Mouse (Mus musculus) CH12.LX (cell line): ENCODE data around the gene Zfp605. TPM values are rescaled to one million over a fixed set of nuclear protein-coding genes. Genes with fewer than 3 reads are reported as not detected.
A peak's percentile ranks its signal among the peaks of the same experiment; 100 is the strongest.

ENCODE experiments used
- DNase-seq: peaks from one replicate; pipeline ENCODE4 v3.0.0-alpha.2; 2013; ENCODE audit errors: extremely low read depth
- H3K27ac ChIP-seq: 2 replicates; pipeline ENCODE4 v1.5.1; 2012; ENCODE audit warnings: low read depth, mild to moderate bottlenecking, control low read depth, moderate library complexity; ENCODE audit not compliant: insufficient read depth
- H3K27me3 ChIP-seq: replicated peaks from 2 replicates; pipeline ENCODE3; 2012; ENCODE audit warnings: inconsistent platforms
- H3K36me3 ChIP-seq, 2 experiments: replicated peaks in 1 of 2; 2 replicates each; pipeline versions ENCODE3 to v1.6.1; 2012; ENCODE audit warnings: inconsistent platforms in 1 of 2, low read length in 1 of 2, mild to moderate bottlenecking in 1 of 2, mixed read lengths in 1 of 2, moderate library complexity in 1 of 2; ENCODE audit not compliant: control insufficient read depth in 1 of 2, insufficient read depth in 1 of 2
- H3K4me1 ChIP-seq, 2 experiments: 2 replicates each; pipeline ENCODE4 v1.6.1; 2012; ENCODE audit warnings: inconsistent platforms in 1 of 2, moderate library complexity in 1 of 2; ENCODE audit not compliant: insufficient read depth in 2 of 2, control insufficient read depth in 1 of 2
- H3K4me2 ChIP-seq: 2 replicates; pipeline ENCODE4 v1.6.1; 2012; ENCODE audit warnings: low read depth, mild to moderate bottlenecking, control low read depth; ENCODE audit not compliant: poor library complexity, insufficient read depth, severe bottlenecking
- H3K4me3 ChIP-seq, 3 experiments: fragments of 150-350 bp in 1 of 3; sonication (generic) in 1 of 3; replicated peaks in 1 of 3; 2 replicates each; pipeline versions ENCODE3 to v1.5.1; 2011 to 2012; ENCODE audit warnings: low read depth in 2 of 3, low read length in 2 of 3, mild to moderate bottlenecking in 2 of 3, moderate library complexity in 2 of 3, control low read depth in 1 of 3, improper control_type of control experiment in 1 of 3, inconsistent platforms in 1 of 3, mixed read lengths in 1 of 3; ENCODE audit not compliant: poor library complexity in 1 of 3
- H3K79me2 ChIP-seq: replicated peaks from 2 replicates; pipeline ENCODE4 v1.6.1; 2012; ENCODE audit warnings: mild to moderate bottlenecking, moderate library complexity; ENCODE audit not compliant: control insufficient read depth, poor library complexity, insufficient read depth, severe bottlenecking; ENCODE audit errors: extremely low read depth
- H3K9ac ChIP-seq: 2 replicates; pipeline ENCODE4 v1.6.1; 2012; ENCODE audit warnings: low read depth, mild to moderate bottlenecking, control low read depth, moderate library complexity; ENCODE audit not compliant: insufficient read depth
- H3K9me3 ChIP-seq: replicated peaks from 2 replicates; pipeline ENCODE3; 2012; ENCODE audit warnings: low read length, inconsistent platforms, mixed read lengths
- BHLHE40 ChIP-seq: IDR thresholded peaks from 2 replicates; pipeline ENCODE4 v1.6.1; 2011; ENCODE audit warnings: mild to moderate bottlenecking, low read depth, low read length, improper control_type of control experiment
- CHD1 ChIP-seq: IDR thresholded peaks from 2 replicates; pipeline ENCODE4 v1.6.1; 2012; ENCODE audit warnings: low read depth, low read length, improper control_type of control experiment, inconsistent platforms
- CHD2 ChIP-seq: IDR thresholded peaks from 2 replicates; pipeline ENCODE4 v1.6.1; 2011; ENCODE audit warnings: low read length, improper control_type of control experiment
- CTCF ChIP-seq, 2 experiments: IDR thresholded peaks in 1 of 2; conservative IDR thresholded peaks in 1 of 2; 2 replicates each; pipeline ENCODE4 v1.5.1; 2011 to 2012; ENCODE audit warnings: low read depth in 2 of 2, low read length in 2 of 2, improper control_type of control experiment in 1 of 2, inconsistent platforms in 1 of 2, mild to moderate bottlenecking in 1 of 2, moderate library complexity in 1 of 2
- E2F4 ChIP-seq: IDR thresholded peaks from 2 replicates; pipeline ENCODE4 v1.6.1; 2011; ENCODE audit warnings: low read depth, low read length, improper control_type of control experiment; ENCODE audit not compliant: insufficient replicate concordance
- ELF1 ChIP-seq: IDR thresholded peaks from 2 replicates; pipeline ENCODE4 v1.6.1; 2014; ENCODE audit warnings: low read depth, mild to moderate bottlenecking, inconsistent platforms, low read length, improper control_type of control experiment
- EP300 ChIP-seq: IDR thresholded peaks from 2 replicates; pipeline ENCODE4 v1.6.1; 2011; ENCODE audit warnings: low read length, improper control_type of control experiment
- ETS1 ChIP-seq: conservative IDR thresholded peaks from 2 replicates; pipeline ENCODE4 v1.6.1; 2012; ENCODE audit warnings: low read depth, mild to moderate bottlenecking, inconsistent platforms, low read length, improper control_type of control experiment, moderate library complexity
- GABPA ChIP-seq: IDR thresholded peaks from 2 replicates; pipeline ENCODE4 v1.6.1; 2012; ENCODE audit warnings: low read depth, low read length, improper control_type of control experiment, inconsistent platforms; ENCODE audit not compliant: insufficient replicate concordance
- HCFC1 ChIP-seq: IDR thresholded peaks from 2 replicates; pipeline ENCODE4 v1.6.1; 2012; ENCODE audit warnings: low read depth, mild to moderate bottlenecking, inconsistent platforms, low read length, improper control_type of control experiment
- IRF4 ChIP-seq: IDR thresholded peaks from 2 replicates; pipeline ENCODE4 v1.6.1; 2014; ENCODE audit warnings: low read depth, mild to moderate bottlenecking, inconsistent platforms, low read length, improper control_type of control experiment
- JUN ChIP-seq: IDR thresholded peaks from 2 replicates; pipeline ENCODE4 v1.6.1; 2011; ENCODE audit warnings: low read depth, mild to moderate bottlenecking, low read length, improper control_type of control experiment, moderate library complexity; ENCODE audit not compliant: insufficient read depth
- JUND ChIP-seq: conservative IDR thresholded peaks from 2 replicates; pipeline ENCODE4 v1.6.1; 2011; ENCODE audit warnings: low read depth, low read length, improper control_type of control experiment
- KAT2A ChIP-seq: IDR thresholded peaks from 2 replicates; pipeline ENCODE4 v1.6.1; 2012; ENCODE audit warnings: low read length, improper control_type of control experiment, inconsistent platforms; ENCODE audit not compliant: insufficient replicate concordance
- MAFK ChIP-seq: IDR thresholded peaks from 2 replicates; pipeline ENCODE4 v1.6.1; 2011; ENCODE audit warnings: low read length, improper control_type of control experiment; ENCODE audit not compliant: insufficient replicate concordance
- MAX ChIP-seq: IDR thresholded peaks from 2 replicates; pipeline ENCODE4 v1.6.1; 2011; ENCODE audit warnings: low read length, improper control_type of control experiment
- MAZ ChIP-seq: IDR thresholded peaks from 2 replicates; pipeline ENCODE4 v1.6.1; 2012; ENCODE audit warnings: low read depth, mild to moderate bottlenecking, inconsistent platforms, low read length, improper control_type of control experiment, moderate library complexity
- MEF2A ChIP-seq: IDR thresholded peaks from 2 replicates; pipeline ENCODE4 v1.6.1; 2014; ENCODE audit warnings: low read depth, mild to moderate bottlenecking, inconsistent platforms, low read length, improper control_type of control experiment, borderline replicate concordance
- MXI1 ChIP-seq: IDR thresholded peaks from 2 replicates; pipeline ENCODE4 v1.6.1; 2011; ENCODE audit warnings: mild to moderate bottlenecking, low read depth, low read length, improper control_type of control experiment
- MYC ChIP-seq: IDR thresholded peaks from 2 replicates; pipeline ENCODE4 v1.6.1; 2011; ENCODE audit warnings: low read depth, mild to moderate bottlenecking, improper control_type of control experiment, low read length
- NELFE ChIP-seq: IDR thresholded peaks from 2 replicates; pipeline ENCODE4 v1.6.1; 2011; ENCODE audit warnings: low read depth, low read length, improper control_type of control experiment
- NRF1 ChIP-seq: IDR thresholded peaks from 2 replicates; pipeline ENCODE4 v1.6.1; 2014; ENCODE audit warnings: low read depth, mild to moderate bottlenecking, inconsistent platforms, low read length, improper control_type of control experiment, moderate library complexity
- PAX5 ChIP-seq: IDR thresholded peaks from 2 replicates; pipeline ENCODE4 v1.6.1; 2012; ENCODE audit warnings: low read length, inconsistent platforms, mixed read lengths
- POLR2A ChIP-seq: IDR thresholded peaks from 2 replicates; pipeline ENCODE4 v1.6.1; 2011; ENCODE audit warnings: low read depth, mild to moderate bottlenecking, improper control_type of control experiment, low read length
- POLR2AphosphoS2 ChIP-seq: IDR thresholded peaks from 2 replicates; pipeline ENCODE4 v1.6.1; 2011; ENCODE audit warnings: low read depth, low read length, improper control_type of control experiment
- RAD21 ChIP-seq: IDR thresholded peaks from 2 replicates; pipeline ENCODE4 v1.6.1; 2011; ENCODE audit warnings: low read depth, mild to moderate bottlenecking, low read length, improper control_type of control experiment, moderate library complexity
- RCOR1 ChIP-seq: conservative IDR thresholded peaks from 2 replicates; pipeline ENCODE4 v1.6.1; 2012; ENCODE audit warnings: low read depth, mild to moderate bottlenecking, inconsistent platforms, low read length, improper control_type of control experiment
- SIN3A ChIP-seq: IDR thresholded peaks from 2 replicates; pipeline ENCODE4 v1.6.1; 2012; ENCODE audit warnings: low read length, improper control_type of control experiment, inconsistent platforms
- SMC3 ChIP-seq: IDR thresholded peaks from 2 replicates; pipeline ENCODE4 v1.6.1; 2011; ENCODE audit warnings: low read depth, low read length, improper control_type of control experiment
- TBP ChIP-seq: conservative IDR thresholded peaks from 2 replicates; pipeline ENCODE4 v1.6.1; 2011; ENCODE audit warnings: low read depth, low read length, improper control_type of control experiment
- TCF12 ChIP-seq: IDR thresholded peaks from 2 replicates; pipeline ENCODE4 v1.6.1; 2014; ENCODE audit warnings: low read depth, mild to moderate bottlenecking, inconsistent platforms, low read length, improper control_type of control experiment
- UBTF ChIP-seq: IDR thresholded peaks from 2 replicates; pipeline ENCODE4 v1.6.1; 2012; ENCODE audit warnings: low read depth, mild to moderate bottlenecking, inconsistent platforms, low read length, improper control_type of control experiment, moderate library complexity
- USF1 ChIP-seq: IDR thresholded peaks from 2 replicates; pipeline ENCODE4 v1.6.1; 2014; ENCODE audit warnings: low read depth, mild to moderate bottlenecking, inconsistent platforms, low read length, improper control_type of control experiment
- USF2 ChIP-seq: conservative IDR thresholded peaks from 2 replicates; pipeline ENCODE4 v1.6.1; 2011; ENCODE audit warnings: low read depth, low read length, improper control_type of control experiment
- ZC3H11A ChIP-seq: IDR thresholded peaks from 2 replicates; pipeline ENCODE4 v1.6.1; 2012; ENCODE audit warnings: low read depth, mild to moderate bottlenecking, inconsistent platforms, low read length, improper control_type of control experiment
- ZKSCAN1 ChIP-seq: IDR thresholded peaks from 2 replicates; pipeline ENCODE4 v1.6.1; 2012; ENCODE audit warnings: low read depth, inconsistent platforms, low read length, improper control_type of control experiment, borderline replicate concordance
- ZMIZ1 ChIP-seq: IDR thresholded peaks from 2 replicates; pipeline ENCODE4 v1.6.1; 2012; ENCODE audit warnings: low read depth, mild to moderate bottlenecking, inconsistent platforms, low read length, improper control_type of control experiment
- ZNF384 ChIP-seq: IDR thresholded peaks from 2 replicates; pipeline ENCODE4 v1.6.1; 2012; ENCODE audit warnings: low read depth, low read length, improper control_type of control experiment, inconsistent platforms
- dilution Hi-C: fragments of 300-500 bp; cut with MboI; formaldehyde crosslinking; loops from 2 replicates; pipeline ENCODE4 v1.14.3; 2020; ENCODE audit warnings: low sequenced_read_pairs; ENCODE audit not compliant: extremely low pct_unique_long_range_greater_than_20kb, extremely low pct_ligation_motif_present
- in situ Hi-C: fragments of 300-500 bp; cut with MboI; formaldehyde crosslinking; loops from 3 replicates; pipeline ENCODE4 v1.14.3; 2019; ENCODE audit warnings: low sequenced_read_pairs, low pct_ligation_motif_present, low pct_unique_long_range_greater_than_20kb, mixed read lengths
- polyA plus RNA-seq: library from polyadenylated mRNA; unstranded; fragments of >175 nt; gene quantifications from 2 replicates; pipeline ENCODE4 v1.2.1, GENCODE M21; 2012; ENCODE audit warnings: low read depth; ENCODE audit not compliant: insufficient read length
- total RNA-seq, 2 experiments: library from RNA; depleted of rRNA; stranded (reverse); fragments of 300-350 nt in 1 of 2; fragments of >200 nt in 1 of 2; gene quantifications; 2 replicates each; pipeline ENCODE4 v1.2.3; 2012 to 2014

Gene Zfp605
- total and polyA plus RNA-seq, 3 experiments: 3.9 to 5.9 (median 5.3) TPM

GRCm38 (mm10) chr5:110107581-110108304 lies 2.1 kb upstream of the Zfp605 start, which contains the start of gene Gtpbp6:
TSS of gene Gtpbp6 (minus strand) at chr5:110108197.
- peak; percentile 99 for DNase-seq
- peaks cover 2% of the 10 kb centered on the region for H3K9me3 ChIP-seq
- peak within 1 kb of the TSS; percentile 90 for H3K27ac ChIP-seq
- H3K79me2 ChIP-seq: peaks cover 18% of the 10 kb centered on the region; the same call in 1 of the 2 replicates
- TF ChIP-seq KAT2A (0 out of 2 replicates have a peak, but pooled peaks have one; percentile 58), RAD21 (no peak), SMC3 (no peak), ELF1 (peak; percentile 94), USF1 (no peak), RCOR1 (peak; percentile 20; the same call in 1 of the 2 replicates), NRF1 (peak; percentile 93), ZNF384 (no peak), HCFC1 (peak; percentile 74), NELFE (peak; percentile 80), ZKSCAN1 (no peak), E2F4 (no peak; the same call in 1 of the 2 replicates), MEF2A (peak; percentile 74; the same call in 1 of the 2 replicates), POLR2AphosphoS2 (0 out of 2 replicates have a peak, but pooled peaks have one; percentile 36), CHD1 (no peak; the same call in 1 of the 2 replicates), MXI1 (peak; percentile 76), ZMIZ1 (0 out of 2 replicates have a peak, but pooled peaks have one; percentile 51), SIN3A (peak; percentile 94), MAFK (no peak), UBTF (no peak), MYC (peak; percentile 46), IRF4 (no peak), CTCF (conservative IDR thresholded peaks at IDR 0.05 in 1 of 2, IDR thresholded peaks at IDR 0.05 in 1 of 2; ENCODE audit: low read depth in 2 of 2, low read length in 2 of 2) (no peak), ZC3H11A (no peak), ETS1 (peak; percentile 52; the same call in 1 of the 2 replicates), EP300 (no peak), PAX5 (no peak), MAZ (peak; percentile 86), JUND (no peak), CHD2 (peak; percentile 76), BHLHE40 (peak; percentile 55), JUN (no peak), TBP (peak; percentile 57), POLR2A (peak; percentile 83), GABPA (no peak), MAX (peak; percentile 34; the same call in 1 of the 2 replicates), TCF12 (peak; percentile 68), USF2 (no peak)
- H3K27me3 ChIP-seq: no peaks in the 10 kb centered on the region
- peak within 1 kb of the TSS; percentile 85 for H3K9ac ChIP-seq
- peak within 1 kb of the TSS; percentile 83 to 92 (median 85) for H3K4me3 ChIP-seq
- dilution Hi-C loops (no loop called here), in situ Hi-C loops (no loop called here)
- H3K4me2 ChIP-seq: peak within 1 kb of the TSS; percentile 54
- peaks cover 16 to 29% of the 10 kb centered on the region in 2 experiments for H3K4me1 ChIP-seq
- peaks cover 45 to 50% of the 10 kb centered on the region in 2 experiments for H3K36me3 ChIP-seq
